Mouse (Mus musculus) lung, adult 18-20 months (tissue): ENCODE measurements around the gene Acad12.
A peak's percentile ranks its signal among the peaks of the same experiment; 100 is the strongest.

ENCODE experiments used
- DNase-seq, 2 experiments: peaks; one replicate each; pipeline ENCODE4 v3.0.0; 2022; ENCODE audit warnings: mixed read lengths in 2 of 2

The Acad12 gene

GRCm38 (mm10) chr5:121583765-121584501, 34.8 kb downstream of the Acad12 start:
- peak; percentile 97 to 98 for DNase-seq

GRCm38 (mm10) chr5:121581945-121582344, 36.8 kb downstream of the Acad12 start:
- DNase-seq: no peak

GRCm38 (mm10) chr5:121576927-121577488, 41.7 kb downstream of the Acad12 start:
- no peak for DNase-seq

- DNase-seq: no peak
Measured at GRCm38 (mm10) chr5:121575867-121576266, 42.9 kb downstream of the Acad12 start.

- no peak for DNase-seq
Measured at GRCm38 (mm10) chr5:121574145-121574544, 44.6 kb downstream of the Acad12 start.

GRCm38 (mm10) chr5:121570787-121571186, 48.0 kb downstream of the Acad12 start:
- peak in 1 of 2 experiments; percentile 41 for DNase-seq

GRCm38 (mm10) chr5:121569881-121570420, 48.8 kb downstream of the Acad12 start:
- peak; percentile 85 to 90 for DNase-seq

- no peak for DNase-seq
Measured at GRCm38 (mm10) chr5:121566035-121566681, 52.6 kb downstream of the Acad12 start.

- DNase-seq: peak; percentile 87 to 91
Measured at GRCm38 (mm10) chr5:121564468-121564895, 54.3 kb downstream of the Acad12 start.

GRCm38 (mm10) chr5:121562436-121562835, 56.3 kb downstream of the Acad12 start:
- DNase-seq: no peak

GRCm38 (mm10) chr5:121549196-121549595, 69.5 kb downstream of the Acad12 start:
- DNase-seq: no peak

GRCm38 (mm10) chr5:121547084-121547483, 71.7 kb downstream of the Acad12 start:
- no peak for DNase-seq
